Mouse (Mus musculus) thymus, adult 2 months (tissue): Measurements from ENCODE around the gene Cldn7. TPM values are rescaled to one million over a fixed set of nuclear protein-coding genes. Genes with fewer than 3 reads are reported as not detected.

Source experiments
- DNase-seq: peaks from one replicate; pipeline ENCODE4 v3.0.0; 2021
- H3K27ac ChIP-seq: fragments of 200-500 bp; 2 replicates; pipeline ENCODE4 v1.5.1; 2012; ENCODE audit warnings: low read length, control low read depth; ENCODE audit not compliant: control insufficient read depth, insufficient read depth
- H3K27me3 ChIP-seq: fragments of 200-500 bp; 2 replicates; pipeline ENCODE4 v1.6.1; 2012; ENCODE audit warnings: mild to moderate bottlenecking, low read length, moderate library complexity, mixed read lengths; ENCODE audit not compliant: control insufficient read depth, insufficient read depth
- H3K36me3 ChIP-seq: fragments of 200-500 bp; 2 replicates; pipeline ENCODE4 v1.6.1; 2012; ENCODE audit warnings: mild to moderate bottlenecking, low read length, moderate library complexity; ENCODE audit not compliant: control insufficient read depth, insufficient read depth
- H3K4me1 ChIP-seq: fragments of 200-500 bp; replicated peaks from 2 replicates; pipeline ENCODE4 v1.6.1; 2012; ENCODE audit warnings: low read length; ENCODE audit not compliant: control insufficient read depth, insufficient read depth
- H3K4me3 ChIP-seq: fragments of 200-500 bp; 2 replicates; pipeline ENCODE4 v1.5.1; 2012; ENCODE audit warnings: mild to moderate bottlenecking, low read length, control low read depth, moderate library complexity; ENCODE audit not compliant: control insufficient read depth, insufficient read depth
- CTCF ChIP-seq: fragments of 200-500 bp; IDR thresholded peaks from 2 replicates; pipeline ENCODE4 v1.5.1; 2012; ENCODE audit warnings: mild to moderate bottlenecking, control low read depth, low read length, moderate library complexity, borderline replicate concordance; ENCODE audit not compliant: control insufficient read depth, poor library complexity, insufficient read depth; ENCODE audit errors: extremely low read depth
- POLR2A ChIP-seq: fragments of 200-500 bp; IDR thresholded peaks from 2 replicates; pipeline ENCODE4 v1.6.1; 2012; ENCODE audit warnings: mild to moderate bottlenecking, low read length, control low read depth, moderate library complexity; ENCODE audit not compliant: control insufficient read depth, poor library complexity, insufficient read depth; ENCODE audit errors: extremely low read depth
- WGBS: fragments of 180-500 bp; shearing (Covaris S2); methylation state at CpG from one replicate; pipeline ENCODE4 v1.1.7; 2018; 5-methylcytosine and 5-hydroxymethylcytosine counted together
- polyA plus RNA-seq: library from polyadenylated mRNA; depleted of rRNA; stranded (reverse); fragments of >200 nt; gene quantifications from 2 replicates; pipeline ENCODE4 v1.2.3, GENCODE M21; 2012

Cldn7 gene
- polyA plus RNA-seq, 1 experiment = 6.0 TPM

- H3K4me1 ChIP-seq = peaks cover 39% of the 10 kb centered on the region
- H3K4me3 ChIP-seq = peak overlapping the region; percentile 29
- no peaks in the 10 kb centered on the region for H3K36me3 ChIP-seq
- no peak for TF ChIP-seq POLR2A
- peak; percentile 95 for TF ChIP-seq CTCF
- 1% methylated on average over 18 of the region's 18 CpGs for WGBS
- peak overlapping the region; percentile 35; the same call in 1 of the 2 replicates for H3K27ac ChIP-seq
- H3K27me3 ChIP-seq = no peaks in the 10 kb centered on the region
- peak; percentile 93 for DNase-seq
Observed at GRCm38 (mm10) chr11:69934169-69934568, 30.4 kb upstream of the Cldn7 start.

- H3K4me1 ChIP-seq = peaks cover 39% of the 10 kb centered on the region
- TF ChIP-seq POLR2A (no peak), CTCF (no peak)
- no peak overlapping the region for H3K27ac ChIP-seq
- H3K4me3 ChIP-seq = no peak overlapping the region
- no peaks in the 10 kb centered on the region for H3K27me3 ChIP-seq
- H3K36me3 ChIP-seq = no peaks in the 10 kb centered on the region
- no peak for DNase-seq
- 19% methylated on average over 6 of the region's 6 CpGs for WGBS
Observed at GRCm38 (mm10) chr11:69934681-69935080, 29.9 kb upstream of the Cldn7 start.

GRCm38 (mm10) chr11:69935137-69935879 is 29.3 kb upstream of the Cldn7 start, which contains the start of gene Ybx2:
Ybx2 (plus strand) TSS chr11:69935796.
- H3K4me1 ChIP-seq = peaks cover 39% of the 10 kb centered on the region
- no peak within 1 kb of the TSS for H3K27ac ChIP-seq
- peak; percentile 92 for DNase-seq
- no peaks in the 10 kb centered on the region for H3K36me3 ChIP-seq
- H3K4me3 ChIP-seq = peak within 1 kb of the TSS; percentile 50
- TF ChIP-seq CTCF (no peak), POLR2A (no peak)
- WGBS = 2% methylated on average over 62 of the region's 62 CpGs
- H3K27me3 ChIP-seq = no peaks in the 10 kb centered on the region

- peak overlapping the region; percentile 50 for H3K4me3 ChIP-seq
- no peaks in the 10 kb centered on the region for H3K36me3 ChIP-seq
- H3K27ac ChIP-seq = no peak overlapping the region
- no peaks in the 10 kb centered on the region for H3K27me3 ChIP-seq
- TF ChIP-seq CTCF (no peak), POLR2A (no peak)
- peaks cover 36% of the 10 kb centered on the region for H3K4me1 ChIP-seq
- 3% methylated on average over 30 of the region's 30 CpGs for WGBS
- peak; percentile 35 for DNase-seq
Observed at GRCm38 (mm10) chr11:69936156-69936555, 28.4 kb upstream of the Cldn7 start.

GRCm38 (mm10) chr11:69936714-69937347 is 27.7 kb upstream of the Cldn7 start:
- TF ChIP-seq CTCF (no peak), POLR2A (no peak)
- WGBS = 67% methylated on average over 9 of the region's 9 CpGs
- Histone ChIP-seq H3K27ac (no peak overlapping the region), H3K27me3 (no peaks in the 10 kb centered on the region), H3K4me1 (peaks cover 30% of the 10 kb centered on the region), H3K36me3 (no peaks in the 10 kb centered on the region), H3K4me3 (no peak overlapping the region)
- no peak for DNase-seq

- 65% methylated on average over 4 of the region's 4 CpGs for WGBS
Observed at GRCm38 (mm10) chr11:69937385-69937784, 27.2 kb upstream of the Cldn7 start.

More at GRCm38 (mm10) chr11:69937385-69937784, 27.2 kb upstream of the Cldn7 start:
- no peak for TF ChIP-seq POLR2A
- TF ChIP-seq CTCF = no peak
- no peak for DNase-seq
- H3K27ac ChIP-seq = no peak overlapping the region
- H3K4me1 ChIP-seq = peaks cover 27% of the 10 kb centered on the region
- no peaks in the 10 kb centered on the region for H3K27me3 ChIP-seq
- no peaks in the 10 kb centered on the region for H3K36me3 ChIP-seq
- no peak overlapping the region for H3K4me3 ChIP-seq
